Mouse (Mus musculus) neural tube, embryonic 15.5 days (tissue): ENCODE measurements around the gene Stx4a. TPM values are rescaled to one million over a fixed set of nuclear protein-coding genes. Genes with fewer than 3 reads are reported as not detected.

ENCODE experiments used
- ATAC-seq: fragments of 200-750 bp; cut with Nextera tagmentation; 2 replicates; pipeline ENCODE4 v1.8.0; 2017; ENCODE audit warnings: mild to moderate bottlenecking, moderate TSS enrichment, moderate library complexity; ENCODE audit not compliant: low FRiP score
- H3K27ac ChIP-seq: fragments of 300-500 bp; sonication (generic); replicated peaks from 2 replicates; pipeline ENCODE4 v1.5.1; 2015; ENCODE audit warnings: mild to moderate bottlenecking, inconsistent platforms
- H3K27me3 ChIP-seq: fragments of 300-500 bp; sonication (generic); replicated peaks from 2 replicates; pipeline ENCODE4 v1.6.1; 2015; ENCODE audit warnings: inconsistent platforms
- H3K36me3 ChIP-seq: fragments of 300-500 bp; sonication (generic); 2 replicates; pipeline ENCODE4 v1.6.1; 2015; ENCODE audit warnings: inconsistent platforms
- H3K4me1 ChIP-seq: fragments of 300-500 bp; sonication (generic); 2 replicates; pipeline ENCODE4 v1.6.1; 2015; ENCODE audit warnings: inconsistent platforms
- H3K4me2 ChIP-seq: fragments of 300-500 bp; sonication (generic); 2 replicates; pipeline ENCODE4 v1.6.1; 2015; ENCODE audit warnings: inconsistent platforms, mild to moderate bottlenecking, moderate library complexity
- H3K4me3 ChIP-seq: fragments of 300-500 bp; sonication (generic); replicated peaks from 2 replicates; pipeline ENCODE4 v1.5.1; 2015; ENCODE audit warnings: mild to moderate bottlenecking, inconsistent platforms
- H3K9ac ChIP-seq: fragments of 300-500 bp; sonication (generic); replicated peaks from 2 replicates; pipeline ENCODE4 v1.6.1; 2015; ENCODE audit warnings: mild to moderate bottlenecking, inconsistent platforms
- H3K9me3 ChIP-seq: fragments of 300-500 bp; sonication (generic); replicated peaks from 2 replicates; pipeline ENCODE4 v1.6.1; 2016; ENCODE audit warnings: inconsistent platforms
- WGBS: fragments of 180-500 bp; shearing (Covaris S2); methylation state at CpG from one replicate; pipeline ENCODE4 v1.1.7; 2015; ENCODE audit warnings: mixed read lengths; 5-methylcytosine and 5-hydroxymethylcytosine counted together
- polyA plus RNA-seq: library from polyadenylated mRNA; unstranded; fragments of >200 nt; fragmentation: Nextera tagmentation; extraction: Ambion mirVana; gene quantifications from 2 replicates; pipeline ENCODE4 v1.2.1, GENCODE M21; 2015

Gene Stx4a
- polyA plus RNA-seq, 1 experiment from 2014 or later: 20.2 TPM

DNA sequence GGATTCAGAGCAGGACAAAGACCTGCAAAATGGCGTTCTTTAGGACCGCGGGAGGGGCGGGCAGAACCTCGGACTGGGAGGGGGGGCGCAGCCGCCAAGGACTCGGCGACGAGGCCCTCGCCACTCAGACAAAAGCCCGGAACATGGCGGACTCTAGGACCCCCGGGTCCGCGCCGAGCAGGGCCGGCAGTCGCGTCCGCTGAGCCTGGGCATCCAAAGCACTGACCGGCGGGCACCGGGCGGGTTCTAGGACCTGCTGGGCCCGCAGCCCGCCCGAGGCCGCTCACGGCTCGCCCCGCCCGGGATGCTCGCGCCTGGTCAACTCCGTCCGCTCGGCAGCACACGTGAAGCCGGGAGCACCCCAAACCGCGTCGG is 51.5 kb downstream of the Stx4a start:
- ATAC-seq: peak; percentile 95
- WGBS: 0% methylated on average over 41 of the region's 43 CpGs
- Histone ChIP-seq H3K36me3 (peaks cover 33% of the 10 kb centered on the region), H3K9me3 (no peaks in the 10 kb centered on the region), H3K4me2 (peak overlapping the region; percentile 83), H3K27ac (peak overlapping the region; percentile 100), H3K9ac (peak overlapping the region; percentile 98), H3K4me3 (peak overlapping the region; percentile 98), H3K4me1 (peaks cover 40% of the 10 kb centered on the region), H3K27me3 (no peaks in the 10 kb centered on the region)

DNA sequence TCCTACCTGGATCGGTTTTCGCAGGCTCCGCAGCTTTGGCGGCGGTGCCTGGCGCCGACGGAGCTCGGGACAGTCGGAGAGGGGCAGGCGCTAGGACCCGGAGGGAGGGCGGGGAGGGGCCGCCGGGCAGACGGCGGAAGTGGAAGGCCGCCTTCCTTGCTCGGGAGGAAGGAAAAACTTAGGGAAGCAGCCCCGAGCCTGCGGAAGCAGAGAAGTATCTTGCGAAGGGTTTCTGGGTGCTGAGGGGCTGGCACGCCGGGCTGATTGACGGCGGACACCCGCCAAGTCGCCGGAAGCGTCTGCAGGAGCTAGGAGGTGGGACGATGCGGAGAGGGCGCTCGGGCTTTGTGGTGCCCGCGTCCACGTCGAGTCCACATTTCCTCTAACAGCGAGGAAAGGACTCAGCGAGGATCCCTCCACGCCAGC is 52.0 kb downstream of the Stx4a start, which contains the start of gene Zfp646:
Gene Zfp646, plus strand, starts transcription at position 181 of the 426 bp plus-strand sequence.
- under 1% methylated on average over 41 of the region's 41 CpGs for WGBS
- Histone ChIP-seq H3K4me3 (peak within 1 kb of the TSS; percentile 98), H3K4me2 (peak within 1 kb of the TSS; percentile 83), H3K36me3 (peaks cover 36% of the 10 kb centered on the region), H3K27ac (peak within 1 kb of the TSS; percentile 100), H3K9ac (peak within 1 kb of the TSS; percentile 98), H3K9me3 (no peaks in the 10 kb centered on the region), H3K27me3 (no peaks in the 10 kb centered on the region), H3K4me1 (peaks cover 44% of the 10 kb centered on the region)
- ATAC-seq: peak; percentile 92

DNA sequence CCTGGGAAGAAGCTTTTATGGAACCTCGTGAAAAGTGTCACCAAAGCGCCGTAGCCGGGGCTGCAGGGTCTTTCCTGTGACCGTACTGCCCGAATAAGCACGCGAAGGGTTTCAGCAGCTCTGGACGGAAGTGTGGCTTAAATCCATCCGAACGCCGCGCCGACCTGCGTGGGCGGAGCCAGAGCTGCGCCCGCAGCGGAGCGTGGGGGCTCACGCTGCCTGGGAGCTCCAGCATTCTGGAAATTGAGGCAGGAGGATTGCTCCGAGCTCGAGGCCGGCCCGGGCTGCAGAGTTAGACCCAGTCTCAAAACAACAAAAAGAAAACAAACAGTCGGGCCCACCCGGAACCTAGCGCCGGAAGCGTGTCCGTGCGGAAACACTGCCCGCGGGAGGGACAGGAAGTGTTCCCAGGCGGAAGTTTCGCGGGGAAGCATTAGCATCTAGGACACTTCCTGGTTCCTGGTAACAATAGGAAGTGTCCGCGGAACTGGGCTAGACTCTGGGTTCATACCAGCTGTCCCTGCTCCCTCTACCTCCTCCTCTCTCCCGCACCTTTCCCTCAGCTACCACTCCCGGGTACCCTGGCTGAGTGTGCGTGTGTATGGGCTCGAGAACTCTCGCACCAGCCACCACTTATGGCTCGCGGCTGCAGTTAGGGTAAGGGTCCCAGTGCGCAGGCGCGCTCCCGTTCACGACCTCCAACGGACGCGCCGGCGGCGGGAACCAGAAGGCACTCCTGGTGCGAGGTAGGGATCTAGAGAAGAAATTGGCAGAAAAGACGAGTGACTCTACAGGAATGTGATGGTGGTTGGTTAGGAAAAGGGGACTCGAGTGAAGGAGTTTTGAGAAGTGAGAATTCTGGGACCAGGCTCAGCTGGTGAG is 52.6 kb downstream of the Stx4a start, which contains the start of gene Zfp668:
Gene Zfp668, minus strand, starts transcription at position 362 of the 882 bp plus-strand sequence.
- H3K36me3 ChIP-seq: peaks cover 40% of the 10 kb centered on the region
- H3K27ac ChIP-seq: peak within 1 kb of the TSS; percentile 100
- H3K4me2 ChIP-seq: peak within 1 kb of the TSS; percentile 83
- peaks cover 42% of the 10 kb centered on the region for H3K4me1 ChIP-seq
- peak within 1 kb of the TSS; percentile 98 for H3K9ac ChIP-seq
- H3K27me3 ChIP-seq: no peaks in the 10 kb centered on the region
- no peaks in the 10 kb centered on the region for H3K9me3 ChIP-seq
- H3K4me3 ChIP-seq: peak within 1 kb of the TSS; percentile 98
- WGBS: under 1% methylated on average over 60 of the region's 60 CpGs
- ATAC-seq: peak; percentile 54

DNA sequence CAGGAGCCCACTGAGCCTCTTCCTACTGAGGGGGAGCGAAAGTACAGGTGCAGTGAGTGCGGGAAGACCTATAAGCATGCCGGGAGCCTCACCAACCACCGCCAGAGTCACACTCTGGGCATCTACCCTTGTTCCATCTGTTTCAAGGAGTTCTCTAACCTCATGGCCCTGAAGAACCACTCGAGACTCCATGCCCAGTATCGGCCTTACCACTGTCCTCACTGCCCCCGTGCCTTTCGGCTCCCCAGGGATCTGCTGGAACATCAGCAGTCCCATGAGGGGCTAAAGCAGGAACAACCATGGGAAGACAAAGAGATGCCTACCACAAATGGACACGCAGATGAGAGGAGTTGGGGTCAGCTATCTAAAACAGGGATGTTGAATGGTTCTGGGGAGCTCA is 55.2 kb downstream of the Stx4a start:
- Histone ChIP-seq H3K27ac (no peak overlapping the region), H3K4me2 (no peak overlapping the region), H3K27me3 (no peaks in the 10 kb centered on the region), H3K36me3 (peaks cover 58% of the 10 kb centered on the region), H3K4me3 (no peak overlapping the region), H3K9me3 (no peaks in the 10 kb centered on the region), H3K4me1 (peaks cover 45% of the 10 kb centered on the region), H3K9ac (no peak overlapping the region)
- WGBS: 97% methylated on average over 9 of the region's 9 CpGs
- no peak for ATAC-seq

DNA sequence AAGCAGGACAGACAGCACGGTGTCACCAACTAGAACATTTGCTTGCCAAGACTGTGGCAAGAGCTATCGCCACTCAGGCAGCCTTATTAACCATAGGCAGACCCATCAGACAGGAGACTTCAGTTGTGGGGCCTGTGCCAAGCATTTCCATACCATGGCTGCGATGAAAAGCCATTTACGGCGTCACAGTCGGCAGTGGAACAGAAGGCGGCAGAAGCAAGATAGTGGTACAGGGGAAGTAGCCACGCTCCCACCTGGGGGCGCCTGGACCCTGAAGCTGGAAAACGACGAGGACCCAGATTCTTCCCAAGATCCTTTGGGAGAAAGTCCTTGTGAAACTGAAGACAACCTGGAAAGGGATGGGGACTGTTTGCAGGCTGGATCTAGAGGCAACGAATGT is 56.3 kb downstream of the Stx4a start:
- H3K4me1 ChIP-seq: peaks cover 50% of the 10 kb centered on the region
- H3K9me3 ChIP-seq: no peaks in the 10 kb centered on the region
- H3K36me3 ChIP-seq: peaks cover 68% of the 10 kb centered on the region
- no peak overlapping the region for H3K4me3 ChIP-seq
- no peak overlapping the region for H3K4me2 ChIP-seq
- 83% methylated on average over 12 of the region's 12 CpGs for WGBS
- ATAC-seq: no peak
- H3K27ac ChIP-seq: no peak overlapping the region
- H3K27me3 ChIP-seq: no peaks in the 10 kb centered on the region
- no peak overlapping the region for H3K9ac ChIP-seq

DNA sequence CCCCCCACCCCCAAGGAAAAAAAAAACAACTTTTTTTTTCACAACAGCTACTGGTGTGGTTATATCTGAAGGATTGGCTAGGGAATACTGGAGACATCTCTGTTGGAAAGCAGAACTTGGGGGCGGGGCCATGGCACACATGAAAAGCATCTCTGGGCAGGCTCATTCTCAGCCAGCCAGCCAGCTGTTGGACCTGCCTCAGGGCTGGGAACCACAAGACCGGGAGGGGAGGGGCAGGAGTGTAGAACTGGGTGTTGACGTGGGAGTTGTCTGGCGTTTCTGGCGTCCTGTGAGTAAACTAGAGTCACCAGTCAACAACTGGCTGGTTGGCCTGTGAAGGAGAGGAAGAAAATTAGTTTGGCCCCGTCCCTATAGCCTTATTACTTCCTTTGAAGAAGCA is 61.9 kb downstream of the Stx4a start:
- 68% methylated on average over 6 of the region's 6 CpGs for WGBS
- H3K4me1 ChIP-seq: peaks cover 41% of the 10 kb centered on the region
- no peak overlapping the region for H3K4me2 ChIP-seq
- H3K4me3 ChIP-seq: no peak overlapping the region
- H3K9ac ChIP-seq: no peak overlapping the region
- H3K9me3 ChIP-seq: no peaks in the 10 kb centered on the region
- H3K36me3 ChIP-seq: peaks cover 85% of the 10 kb centered on the region
- no peak for ATAC-seq
- no peaks in the 10 kb centered on the region for H3K27me3 ChIP-seq
- H3K27ac ChIP-seq: no peak overlapping the region

DNA sequence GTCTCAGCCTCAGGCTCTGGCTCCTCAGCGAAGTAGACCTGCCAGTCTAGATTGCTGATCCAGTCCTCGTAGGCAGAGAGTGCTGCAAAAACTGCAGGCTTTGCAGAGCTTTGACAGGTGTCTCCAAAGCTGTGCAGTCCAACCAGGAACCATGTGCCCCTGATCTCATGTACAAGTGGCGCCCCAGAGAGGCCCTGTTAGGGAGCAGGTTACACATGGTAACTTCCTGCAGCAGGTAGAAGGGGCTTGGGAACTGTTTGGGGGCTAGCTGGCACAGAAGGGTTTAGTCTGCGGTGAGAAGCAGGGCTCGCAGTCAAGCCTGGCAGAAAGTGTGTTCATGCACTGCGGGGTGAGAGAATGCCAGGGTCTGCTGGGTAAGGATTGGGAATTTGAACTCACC is 62.5 kb downstream of the Stx4a start:
- H3K9ac ChIP-seq: no peak overlapping the region
- no peaks in the 10 kb centered on the region for H3K27me3 ChIP-seq
- H3K4me1 ChIP-seq: peaks cover 40% of the 10 kb centered on the region
- ATAC-seq: no peak
- no peak overlapping the region for H3K4me2 ChIP-seq
- no peak overlapping the region for H3K4me3 ChIP-seq
- 96% methylated on average over 6 of the region's 6 CpGs for WGBS
- no peaks in the 10 kb centered on the region for H3K9me3 ChIP-seq
- H3K36me3 ChIP-seq: peaks cover 81% of the 10 kb centered on the region
- H3K27ac ChIP-seq: no peak overlapping the region

DNA sequence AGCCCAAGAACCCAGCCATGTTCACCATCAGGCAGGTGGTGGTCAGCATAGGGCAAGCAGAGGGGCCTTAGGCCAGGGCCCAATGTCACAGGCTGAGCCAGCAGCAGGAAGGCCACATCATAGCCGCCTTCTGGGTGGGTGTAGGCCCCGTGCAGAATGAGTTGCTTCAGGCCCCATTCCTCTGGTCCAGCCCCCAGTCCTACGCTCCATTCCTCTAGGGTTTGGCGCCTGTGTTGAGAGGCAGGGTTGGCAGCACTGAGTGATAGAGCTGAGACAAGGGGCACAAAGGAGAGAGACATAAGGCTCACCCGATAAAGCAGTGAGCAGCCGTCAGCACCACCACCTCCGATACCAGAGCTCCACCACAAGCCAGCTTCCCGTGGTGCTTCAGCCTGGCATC is 63.1 kb downstream of the Stx4a start:
- peaks cover 39% of the 10 kb centered on the region for H3K4me1 ChIP-seq
- no peaks in the 10 kb centered on the region for H3K9me3 ChIP-seq
- H3K4me3 ChIP-seq: no peak overlapping the region
- ATAC-seq: no peak
- 87% methylated on average over 8 of the region's 8 CpGs for WGBS
- no peak overlapping the region for H3K9ac ChIP-seq
- no peaks in the 10 kb centered on the region for H3K27me3 ChIP-seq
- H3K27ac ChIP-seq: no peak overlapping the region
- H3K36me3 ChIP-seq: peaks cover 79% of the 10 kb centered on the region
- H3K4me2 ChIP-seq: no peak overlapping the region

DNA sequence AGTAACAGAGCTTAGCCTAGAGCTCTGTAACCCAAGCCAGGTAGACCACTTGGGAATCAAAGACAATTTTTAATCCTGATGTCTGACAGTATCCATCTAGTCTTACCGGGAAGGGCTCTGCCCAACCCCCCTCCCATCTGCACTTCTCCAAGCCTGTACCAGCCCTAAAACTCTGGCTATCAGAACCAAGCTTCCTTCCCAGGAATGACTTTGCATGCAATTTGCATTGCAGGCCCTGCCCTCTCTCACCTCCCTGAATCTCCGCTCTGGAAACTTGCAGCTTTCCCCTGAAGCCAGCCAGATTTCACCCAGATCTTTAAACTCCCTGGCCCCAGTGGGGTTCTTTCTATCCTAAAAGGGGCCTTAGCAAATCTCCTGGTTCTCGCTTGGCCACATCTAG is 63.7 kb downstream of the Stx4a start:
- no peak overlapping the region for H3K4me2 ChIP-seq
- H3K27ac ChIP-seq: no peak overlapping the region
- no peaks in the 10 kb centered on the region for H3K27me3 ChIP-seq
- H3K36me3 ChIP-seq: peaks cover 77% of the 10 kb centered on the region
- H3K9me3 ChIP-seq: no peaks in the 10 kb centered on the region
- peaks cover 33% of the 10 kb centered on the region for H3K4me1 ChIP-seq
- no peak for ATAC-seq
- no peak overlapping the region for H3K4me3 ChIP-seq
- WGBS: 84% methylated on average over 3 of the region's 3 CpGs
- no peak overlapping the region for H3K9ac ChIP-seq

DNA sequence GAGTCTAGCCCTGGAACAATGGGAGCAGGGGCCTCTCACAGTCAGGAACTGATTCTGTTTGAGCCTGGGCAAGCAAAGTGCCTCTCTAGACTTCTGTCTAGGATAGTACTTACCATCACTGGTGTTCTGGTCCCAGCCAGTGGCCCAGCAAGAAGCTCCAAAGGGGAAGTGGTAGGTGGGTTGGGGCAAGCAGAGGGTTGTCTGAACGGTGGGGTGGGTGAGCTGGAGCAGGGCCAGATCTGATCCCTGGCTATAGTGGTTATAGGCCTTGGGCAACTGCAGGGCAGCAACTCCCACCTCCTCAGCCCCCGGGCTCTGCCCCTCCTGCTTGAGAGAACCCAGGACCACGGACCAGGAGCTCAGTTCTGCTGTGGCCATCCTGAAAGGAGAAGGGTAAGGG is 64.7 kb downstream of the Stx4a start:
- 64% methylated on average over 3 of the region's 3 CpGs for WGBS
- Histone ChIP-seq H3K9ac (no peak overlapping the region), H3K27ac (no peak overlapping the region), H3K36me3 (peaks cover 75% of the 10 kb centered on the region), H3K27me3 (no peaks in the 10 kb centered on the region), H3K4me1 (peaks cover 23% of the 10 kb centered on the region), H3K9me3 (no peaks in the 10 kb centered on the region), H3K4me3 (no peak overlapping the region), H3K4me2 (no peak overlapping the region)
- no peak for ATAC-seq

DNA sequence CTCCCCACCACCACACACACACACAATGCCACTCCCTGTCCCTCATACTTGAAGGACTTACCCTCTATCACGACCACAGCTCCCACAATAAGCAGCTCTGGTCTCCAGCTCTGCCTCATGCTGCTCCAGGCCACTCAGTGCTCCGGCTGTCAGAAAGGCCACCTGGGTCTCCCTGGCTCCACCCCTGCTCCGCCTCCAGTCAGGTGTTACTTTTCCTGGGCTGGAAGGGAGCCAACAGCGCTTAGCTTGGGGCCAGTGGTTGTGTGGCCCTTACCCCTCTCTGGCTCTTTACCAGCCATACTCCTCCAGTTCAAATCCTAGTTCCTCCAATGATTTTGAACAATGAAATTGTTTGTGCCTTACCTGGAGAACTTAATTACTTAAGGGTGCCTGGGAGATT is 66.7 kb downstream of the Stx4a start, which contains the start of gene Prss53:
Gene Prss53, minus strand, starts transcription at position 173 of the 400 bp plus-strand sequence.
- WGBS: 44% methylated on average over 4 of the region's 4 CpGs
- no peak for ATAC-seq
- H3K36me3 ChIP-seq: peaks cover 59% of the 10 kb centered on the region
- H3K9me3 ChIP-seq: no peaks in the 10 kb centered on the region
- no peak within 1 kb of the TSS for H3K4me2 ChIP-seq
- H3K4me1 ChIP-seq: peaks cover 16% of the 10 kb centered on the region
- H3K4me3 ChIP-seq: no peak within 1 kb of the TSS
- H3K27ac ChIP-seq: no peak within 1 kb of the TSS
- H3K27me3 ChIP-seq: no peaks in the 10 kb centered on the region
- H3K9ac ChIP-seq: no peak within 1 kb of the TSS

DNA sequence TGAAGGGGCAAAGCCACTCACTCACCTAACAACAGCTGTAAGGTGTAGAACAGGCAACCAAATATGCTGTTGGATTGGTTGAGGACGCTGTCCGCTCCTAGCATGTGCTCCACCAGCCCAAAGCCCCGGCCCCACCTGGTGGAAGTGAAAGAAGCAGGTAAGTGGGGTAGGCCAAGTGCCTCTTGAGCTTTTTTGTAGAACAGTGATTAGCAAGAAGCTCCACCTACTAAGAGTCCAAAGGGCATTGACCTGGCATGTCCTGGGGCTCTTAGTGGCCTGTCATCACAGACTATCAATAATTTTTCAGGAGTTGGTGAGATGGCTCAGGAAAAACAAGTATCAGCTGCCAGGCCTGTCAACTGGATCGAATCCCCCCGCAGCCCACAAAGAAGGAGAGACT is 70.4 kb downstream of the Stx4a start:
- Histone ChIP-seq H3K9ac (peak overlapping the region; percentile 56), H3K9me3 (no peaks in the 10 kb centered on the region), H3K36me3 (peaks cover 28% of the 10 kb centered on the region), H3K27ac (peak overlapping the region; percentile 75; the same call in 1 of the 2 replicates), H3K27me3 (no peaks in the 10 kb centered on the region), H3K4me3 (peak overlapping the region; percentile 61), H3K4me2 (peak overlapping the region; percentile 72), H3K4me1 (peaks cover 13% of the 10 kb centered on the region)
- ATAC-seq: no peak
- WGBS: 80% methylated on average over 5 of the region's 5 CpGs
